Mouse (Mus musculus): ENCODE data around the gene B3gat1. TPM values are rescaled to one million over a fixed set of nuclear protein-coding genes. Genes with fewer than 3 reads are reported as not detected.

The B3gat1 gene
- polyA plus RNA-seq, 1 experiment from 2014 or later, result 40.7 TPM

GRCm38 (mm10) chr9:26721771-26722170 lies 11.8 kb upstream of the B3gat1 start:
- Histone ChIP-seq H3K4me1 (ENCODE audit: control insufficient read depth, insufficient read depth, low read length) (no peaks in the 10 kb centered on the region), H3K36me3 (ENCODE audit: control insufficient read depth, insufficient read depth, low read length) (no peaks in the 10 kb centered on the region), H3K9me3 (replicated peaks; ENCODE audit: control insufficient read depth, low read length, poor library complexity, severe bottlenecking) (no peaks in the 10 kb centered on the region), H3K27me3 (ENCODE audit: control insufficient read depth, insufficient read depth, low read depth, low read length) (no peaks in the 10 kb centered on the region), H3K4me3 (ENCODE audit: low read depth, low read length) (no peak overlapping the region), H3K9ac (ENCODE audit: low read depth, low read length) (no peak overlapping the region), H3K4me2 (ENCODE audit: low read length) (no peak overlapping the region), H3K27ac (ENCODE audit: low read length) (no peak overlapping the region)
- ATAC-seq, result 0 out of 2 replicates have a peak, but pooled peaks have one; percentile 33
- 47% methylated on average over 7 of the region's 7 CpGs for WGBS

- 73% methylated on average over 3 of the region's 3 CpGs for WGBS
These were observed 7.8 kb upstream of the B3gat1 start for GRCm38 (mm10) chr9:26725709-26726108.

GRCm38 (mm10) chr9:26727445-26727844 lies 6.1 kb upstream of the B3gat1 start:
- ATAC-seq, result no peak
- Histone ChIP-seq H3K4me3 (ENCODE audit: low read depth, low read length) (no peak overlapping the region), H3K4me2 (ENCODE audit: low read length) (no peak overlapping the region), H3K27me3 (ENCODE audit: control insufficient read depth, insufficient read depth, low read depth, low read length) (no peaks in the 10 kb centered on the region), H3K9me3 (replicated peaks; ENCODE audit: control insufficient read depth, low read length, poor library complexity, severe bottlenecking) (no peaks in the 10 kb centered on the region), H3K4me1 (ENCODE audit: control insufficient read depth, insufficient read depth, low read length) (no peaks in the 10 kb centered on the region), H3K27ac (ENCODE audit: low read length) (no peak overlapping the region), H3K9ac (ENCODE audit: low read depth, low read length) (no peak overlapping the region), H3K36me3 (ENCODE audit: control insufficient read depth, insufficient read depth, low read length) (no peaks in the 10 kb centered on the region)
- WGBS, result 34% methylated on average over 2 of the region's 2 CpGs

More at GRCm38 (mm10) chr9:26725709-26726108, 7.8 kb upstream of the B3gat1 start:
- H3K4me3 ChIP-seq (ENCODE audit: low read depth, low read length), result no peak overlapping the region
- no peak for ATAC-seq
- no peaks in the 10 kb centered on the region for H3K27me3 ChIP-seq (ENCODE audit: control insufficient read depth, insufficient read depth, low read depth, low read length)
- H3K4me1 ChIP-seq (ENCODE audit: control insufficient read depth, insufficient read depth, low read length), result no peaks in the 10 kb centered on the region
- no peak overlapping the region for H3K4me2 ChIP-seq (ENCODE audit: low read length)
- H3K27ac ChIP-seq (ENCODE audit: low read length), result no peak overlapping the region
- H3K9me3 ChIP-seq (replicated peaks; ENCODE audit: control insufficient read depth, low read length, poor library complexity, severe bottlenecking), result no peaks in the 10 kb centered on the region
- no peak overlapping the region for H3K9ac ChIP-seq (ENCODE audit: low read depth, low read length)
- H3K36me3 ChIP-seq (ENCODE audit: control insufficient read depth, insufficient read depth, low read length), result no peaks in the 10 kb centered on the region

- no peaks in the 10 kb centered on the region for H3K27me3 ChIP-seq (ENCODE audit: control insufficient read depth, insufficient read depth, low read depth, low read length)
- H3K27ac ChIP-seq (ENCODE audit: low read length), result no peak overlapping the region
- no peaks in the 10 kb centered on the region for H3K4me1 ChIP-seq (ENCODE audit: control insufficient read depth, insufficient read depth, low read length)
- H3K36me3 ChIP-seq (ENCODE audit: control insufficient read depth, insufficient read depth, low read length), result no peaks in the 10 kb centered on the region
- 84% methylated on average over 2 of the region's 2 CpGs for WGBS
- no peak overlapping the region for H3K4me3 ChIP-seq (ENCODE audit: low read depth, low read length)
- H3K9me3 ChIP-seq (replicated peaks; ENCODE audit: control insufficient read depth, low read length, poor library complexity, severe bottlenecking), result no peaks in the 10 kb centered on the region
- no peak overlapping the region for H3K4me2 ChIP-seq (ENCODE audit: low read length)
- H3K9ac ChIP-seq (ENCODE audit: low read depth, low read length), result no peak overlapping the region
- no peak for ATAC-seq
These were observed 5.0 kb upstream of the B3gat1 start for GRCm38 (mm10) chr9:26728556-26728955.

GRCm38 (mm10) chr9:26733986-26734385 lies 458 bp downstream of the B3gat1 start:
- WGBS, result 0% methylated on average over 33 of the region's 37 CpGs
- Histone ChIP-seq H3K4me2 (ENCODE audit: low read length) (peak overlapping the region; percentile 84), H3K9me3 (replicated peaks; ENCODE audit: control insufficient read depth, low read length, poor library complexity, severe bottlenecking) (no peaks in the 10 kb centered on the region), H3K4me3 (ENCODE audit: low read depth, low read length) (peak overlapping the region; percentile 93), H3K9ac (ENCODE audit: low read depth, low read length) (peak overlapping the region; percentile 99), H3K27ac (ENCODE audit: low read length) (peak overlapping the region; percentile 93), H3K4me1 (ENCODE audit: control insufficient read depth, insufficient read depth, low read length) (peaks cover 32% of the 10 kb centered on the region), H3K27me3 (ENCODE audit: control insufficient read depth, insufficient read depth, low read depth, low read length) (no peaks in the 10 kb centered on the region), H3K36me3 (ENCODE audit: control insufficient read depth, insufficient read depth, low read length) (no peaks in the 10 kb centered on the region)
- peak; percentile 75 for ATAC-seq

GRCm38 (mm10) chr9:26737116-26737515 lies 3.6 kb downstream of the B3gat1 start:
- H3K4me2 ChIP-seq (ENCODE audit: low read length), result peak overlapping the region; percentile 84
- no peaks in the 10 kb centered on the region for H3K9me3 ChIP-seq (replicated peaks; ENCODE audit: control insufficient read depth, low read length, poor library complexity, severe bottlenecking)
- H3K36me3 ChIP-seq (ENCODE audit: control insufficient read depth, insufficient read depth, low read length), result no peaks in the 10 kb centered on the region
- H3K9ac ChIP-seq (ENCODE audit: low read depth, low read length), result no peak overlapping the region
- H3K27ac ChIP-seq (ENCODE audit: low read length), result 0 out of 2 replicates have a peak overlapping the region, but pooled peaks have one; percentile 46
- ATAC-seq, result no peak
- H3K4me1 ChIP-seq (ENCODE audit: control insufficient read depth, insufficient read depth, low read length), result peaks cover 32% of the 10 kb centered on the region
- H3K4me3 ChIP-seq (ENCODE audit: low read depth, low read length), result peak overlapping the region; percentile 25
- 39% methylated on average over 5 of the region's 5 CpGs for WGBS
- no peaks in the 10 kb centered on the region for H3K27me3 ChIP-seq (ENCODE audit: control insufficient read depth, insufficient read depth, low read depth, low read length)

GRCm38 (mm10) chr9:26742817-26743216 lies 9.3 kb downstream of the B3gat1 start:
- no peak overlapping the region for H3K4me3 ChIP-seq (ENCODE audit: low read depth, low read length)
- H3K27ac ChIP-seq (ENCODE audit: low read length), result no peak overlapping the region
- H3K9me3 ChIP-seq (replicated peaks; ENCODE audit: control insufficient read depth, low read length, poor library complexity, severe bottlenecking), result no peaks in the 10 kb centered on the region
- H3K4me2 ChIP-seq (ENCODE audit: low read length), result no peak overlapping the region
- 0 out of 2 replicates have a peak, but pooled peaks have one; percentile 23 for ATAC-seq
- no peaks in the 10 kb centered on the region for H3K36me3 ChIP-seq (ENCODE audit: control insufficient read depth, insufficient read depth, low read length)
- H3K27me3 ChIP-seq (ENCODE audit: control insufficient read depth, insufficient read depth, low read depth, low read length), result no peaks in the 10 kb centered on the region
- 80% methylated on average over 3 of the region's 3 CpGs for WGBS
- peaks cover 7% of the 10 kb centered on the region for H3K4me1 ChIP-seq (ENCODE audit: control insufficient read depth, insufficient read depth, low read length)
- H3K9ac ChIP-seq (ENCODE audit: low read depth, low read length), result no peak overlapping the region

- Histone ChIP-seq H3K36me3 (ENCODE audit: control insufficient read depth, insufficient read depth, low read length) (peaks cover 8% of the 10 kb centered on the region; the same call in 1 of the 2 replicates), H3K9me3 (replicated peaks; ENCODE audit: control insufficient read depth, low read length, poor library complexity, severe bottlenecking) (no peaks in the 10 kb centered on the region), H3K4me2 (ENCODE audit: low read length) (no peak overlapping the region), H3K27ac (ENCODE audit: low read length) (no peak overlapping the region), H3K9ac (ENCODE audit: low read depth, low read length) (no peak overlapping the region), H3K4me1 (ENCODE audit: control insufficient read depth, insufficient read depth, low read length) (no peaks in the 10 kb centered on the region), H3K27me3 (ENCODE audit: control insufficient read depth, insufficient read depth, low read depth, low read length) (no peaks in the 10 kb centered on the region), H3K4me3 (ENCODE audit: low read depth, low read length) (no peak overlapping the region)
- 5% methylated on average over 4 of the region's 4 CpGs for WGBS
- ATAC-seq, result no peak
These were observed 13.6 kb downstream of the B3gat1 start for GRCm38 (mm10) chr9:26747121-26747520.

GRCm38 (mm10) chr9:26748893-26749292 lies 15.4 kb downstream of the B3gat1 start:
- 82% methylated on average over 4 of the region's 4 CpGs for WGBS
- no peak overlapping the region for H3K27ac ChIP-seq (ENCODE audit: low read length)

More at GRCm38 (mm10) chr9:26748893-26749292, 15.4 kb downstream of the B3gat1 start:
- no peak overlapping the region for H3K4me2 ChIP-seq (ENCODE audit: low read length)
- H3K4me1 ChIP-seq (ENCODE audit: control insufficient read depth, insufficient read depth, low read length), result no peaks in the 10 kb centered on the region
- ATAC-seq, result no peak
- no peak overlapping the region for H3K4me3 ChIP-seq (ENCODE audit: low read depth, low read length)
- no peaks in the 10 kb centered on the region for H3K9me3 ChIP-seq (replicated peaks; ENCODE audit: control insufficient read depth, low read length, poor library complexity, severe bottlenecking)
- H3K9ac ChIP-seq (ENCODE audit: low read depth, low read length), result no peak overlapping the region
- no peaks in the 10 kb centered on the region for H3K27me3 ChIP-seq (ENCODE audit: control insufficient read depth, insufficient read depth, low read depth, low read length)
- peaks cover 16% of the 10 kb centered on the region for H3K36me3 ChIP-seq (ENCODE audit: control insufficient read depth, insufficient read depth, low read length)

Measured in midbrain, embryonic 16.5 days (tissue).